Mouse (Mus musculus): Measurements from ENCODE around the gene Rasgrf2.

DNA sequence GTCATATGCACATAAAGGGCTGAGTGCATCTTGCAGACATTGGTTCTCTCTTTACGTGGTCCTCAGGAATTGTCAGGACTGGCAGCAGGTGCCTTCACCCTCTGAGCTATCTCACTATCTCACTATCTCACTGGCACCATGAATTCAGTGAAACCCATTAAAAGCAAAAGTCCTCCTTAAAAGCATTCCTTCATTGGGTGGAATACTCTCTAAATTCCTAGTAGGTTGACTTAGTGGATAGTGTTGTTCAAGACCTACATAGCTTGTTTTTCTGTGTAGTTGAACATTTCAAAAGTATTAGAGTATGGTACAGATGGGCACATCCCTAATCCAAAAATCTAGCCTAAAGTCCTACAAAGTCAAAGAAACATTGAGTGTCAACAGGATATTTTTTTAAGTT, 199.3 kb downstream of the Rasgrf2 start:
- no peak for TF ChIP-seq CTCF (IDR thresholded peaks at IDR 0.05; ENCODE audit: low read depth)
- no peak for TF ChIP-seq EP300 (IDR thresholded peaks at IDR 0.05; ENCODE audit: low read depth)

Measured in liver, postnatal 0 days (tissue).